Comparison of ENCODE assay signal across 9 mouse cellular contexts in genomic region chr15:78848467-78848866, GRCm38 (mm10). TPM values are rescaled to one million over a fixed set of nuclear protein-coding genes. Genes with fewer than 3 reads are reported as not detected.
DNase-seq lines count a peak whose midpoint lies in the region; ATAC-seq and TF ChIP-seq lines count a peak whose summit lies in the region.
"Had no signal": no experiment of that assay in that cellular context is flagged by ENCODE, and none has a peak within 500 bp of the region (broad histone marks: within the 10 kb centered on the region; RNA-seq: fewer than 3 reads in every experiment).

No protein-coding gene starts in this region.

- no peak overlapping the region for H3K4me2 ChIP-seq in neural tube, embryonic 11.5 days (ENCODE audit: low read depth)
- H3K4me2 ChIP-seq in stomach, postnatal 0 days (replicated peaks; ENCODE audit: low read depth) = no peak overlapping the region

- intact Hi-C loops in heart, postnatal 25 days (cut with DNase I) = loop anchor here (1.0 kb wide), 1 partner anchor 21 kb away; no protein-coding TSS in a partner anchor
- intact Hi-C loops in left cerebral cortex, postnatal 36 days (cut with DNase I) = loop anchor here (2.0 kb wide), 1 partner anchor 22 kb away; no protein-coding TSS in a partner anchor

- no peaks in the 10 kb centered on the region for H3K9me3 ChIP-seq in neural tube, embryonic 11.5 days (ENCODE audit: control insufficient read depth, low read length)
- H3K9me3 ChIP-seq in stomach, postnatal 0 days (ENCODE audit: control insufficient read depth, low read length) = no peaks in the 10 kb centered on the region
- H3K9me3 ChIP-seq: megakaryocyte, embryonic 14.5 days had no signal

- peaks cover 11% of the 10 kb centered on the region for H3K27me3 ChIP-seq in neural tube, embryonic 11.5 days (ENCODE audit: control insufficient read depth, insufficient read depth, low read length)
- no peaks in the 10 kb centered on the region for H3K27me3 ChIP-seq in stomach, postnatal 0 days (ENCODE audit: control insufficient read depth, insufficient read depth, low read length)

- H3K36me3 ChIP-seq in neural tube, embryonic 11.5 days (ENCODE audit: control insufficient read depth, insufficient read depth, low read length) = no peaks in the 10 kb centered on the region
- peaks cover 9% of the 10 kb centered on the region; the same call in 1 of the 2 replicates for H3K36me3 ChIP-seq in stomach, postnatal 0 days (ENCODE audit: control insufficient read depth, insufficient read depth, low read length)

- ATAC-seq in inflammation-experienced regulatory T-cells, adult 6 months = peak; percentile 54
- no peak for ATAC-seq in neural tube, embryonic 11.5 days (ENCODE audit: insufficient read depth, low FRiP score, low TSS enrichment)
- no peak for ATAC-seq in stomach, postnatal 0 days (ENCODE audit: low FRiP score, low TSS enrichment)

- H3K4me1 ChIP-seq in neural tube, embryonic 11.5 days (ENCODE audit: control insufficient read depth, insufficient read depth, low read length) = peaks cover 4% of the 10 kb centered on the region
- peaks cover 13% of the 10 kb centered on the region; the same call in 1 of the 2 replicates for H3K4me1 ChIP-seq in stomach, postnatal 0 days (replicated peaks; ENCODE audit: control insufficient read depth, insufficient read depth)

- H3K9ac ChIP-seq in neural tube, embryonic 11.5 days (ENCODE audit: low read length) = no peak overlapping the region
- H3K9ac ChIP-seq in stomach, postnatal 0 days (ENCODE audit: low read length) = no peak overlapping the region

- TF ChIP-seq EP300 in stomach, postnatal 0 days (optimal IDR thresholded peaks at IDR 0.05) = no peak

- H3K27ac ChIP-seq in neural tube, embryonic 11.5 days (ENCODE audit: low read depth, low read length) = no peak overlapping the region
- H3K27ac ChIP-seq in stomach, postnatal 0 days (replicated peaks) = peak overlapping the region; percentile 89; the same call in 1 of the 2 replicates

- TF ChIP-seq CTCF in stomach, postnatal 0 days (IDR thresholded peaks at IDR 0.05; ENCODE audit: low read depth) = peak; percentile 97

- WGBS in neural tube, embryonic 11.5 days = 37% methylated on average over 5 of the region's 5 CpGs
- WGBS in stomach, postnatal 0 days = 20% methylated on average over 5 of the region's 5 CpGs

- no peak overlapping the region for H3K4me3 ChIP-seq in neural tube, embryonic 11.5 days (ENCODE audit: low read depth, low read length)
- no peak overlapping the region for H3K4me3 ChIP-seq in stomach, postnatal 0 days (ENCODE audit: low read depth, low read length)
- H3K4me3 ChIP-seq: megakaryocyte, embryonic 14.5 days had no signal

- DNase-seq in heart, adult 18-20 months = peak; percentile 85 to 95
- DNase-seq in heart, postnatal 25 days (ENCODE audit: low spot score) = no peak
- peak; percentile 82 to 95 for DNase-seq in adrenal gland, adult (ENCODE audit: inconsistent age in 2 of 2, low spot score in 1 of 2)
- peak; percentile 88 for DNase-seq in embryo, embryonic 10.5 days (ENCODE audit: low spot score)
- DNase-seq in left cerebral cortex, postnatal 36 days (ENCODE audit: low spot score in 2 of 2) = peak; percentile 59 to 73
- peak; percentile 81 for DNase-seq in neural tube, embryonic 11.5 days (ENCODE audit: low spot score)
- DNase-seq in stomach, postnatal 0 days (ENCODE audit: low spot score) = peak; percentile 94

RNA-seq across cellular contexts. Expression of gene Cdc42ep1, which starts 6.0 kb away (rescaled TPM):
- total RNA-seq in heart, adult 18-20 months (2021) = 10 to 100 TPM; 26.3 to 27.9 TPM
- 10 to 100 TPM; 34.1 to 41.0 TPM for total RNA-seq in heart, postnatal 25 days (2021)
- polyA plus RNA-seq in inflammation-experienced regulatory T-cells, adult 6 months (2017; shearing (Covaris generic)) = not detected
- total RNA-seq in left cerebral cortex, postnatal 36 days (2021) = 10 to 100 TPM; 14.4 to 16.5 TPM
- 14.0 and 15.1 TPM in 2 replicates for polyA plus RNA-seq in neural tube, embryonic 11.5 days (2014; fragmentation: Nextera tagmentation; extraction: Ambion mirVana)
- 37.7 and 45.4 TPM in 2 replicates for polyA plus RNA-seq in stomach, postnatal 0 days (2015; fragmentation: Nextera tagmentation; extraction: Ambion mirVana)

RNA-seq across cellular contexts. Expression of gene Lgals2, which starts 6.9 kb away (rescaled TPM):
- total RNA-seq in heart, adult 18-20 months (2021) = not detected
- total RNA-seq in heart, postnatal 25 days (2021) = under 1 TPM; 0.62 to 0.64 TPM
- polyA plus RNA-seq in inflammation-experienced regulatory T-cells, adult 6 months (2017; shearing (Covaris generic)) = not detected
- not detected for total RNA-seq in left cerebral cortex, postnatal 36 days (2021)
- not detected in 2 replicates for polyA plus RNA-seq in neural tube, embryonic 11.5 days (2014; fragmentation: Nextera tagmentation; extraction: Ambion mirVana)
- polyA plus RNA-seq in stomach, postnatal 0 days (2015; fragmentation: Nextera tagmentation; extraction: Ambion mirVana) = 39.4 and 39.5 TPM in 2 replicates

RNA-seq across cellular contexts. Expression of gene Gga1, which starts 28.5 kb away (rescaled TPM):
- 10 to 100 TPM; 40.3 to 45.2 TPM for total RNA-seq in heart, adult 18-20 months (2021)
- total RNA-seq in heart, postnatal 25 days (2021) = 10 to 100 TPM; 41.6 to 43.8 TPM
- polyA plus RNA-seq in inflammation-experienced regulatory T-cells, adult 6 months (2017; shearing (Covaris generic)) = 10 to 100 TPM; 11.9 to 22.5 (median 16.1) TPM
- 10 to 100 TPM; 57.6 to 65.0 TPM for total RNA-seq in left cerebral cortex, postnatal 36 days (2021)
- 36.4 and 37.0 TPM in 2 replicates for polyA plus RNA-seq in neural tube, embryonic 11.5 days (2014; fragmentation: Nextera tagmentation; extraction: Ambion mirVana)
- polyA plus RNA-seq in stomach, postnatal 0 days (2015; fragmentation: Nextera tagmentation; extraction: Ambion mirVana) = 35.6 and 39.3 TPM in 2 replicates

RNA-seq across cellular contexts. Expression of gene Card10, which starts 45.6 kb away (rescaled TPM):
- 10 to 100 TPM; 14.1 to 14.5 TPM for total RNA-seq in heart, adult 18-20 months (2021)
- 10 to 100 TPM; 14.8 to 18.3 TPM for total RNA-seq in heart, postnatal 25 days (2021)
- polyA plus RNA-seq in inflammation-experienced regulatory T-cells, adult 6 months (2017; shearing (Covaris generic)) = under 1 TPM; 0.15 to 0.26 (median 0.19) TPM
- total RNA-seq in left cerebral cortex, postnatal 36 days (2021) = 1 to 10 TPM; 3.6 to 4.3 TPM
- polyA plus RNA-seq in neural tube, embryonic 11.5 days (2014; fragmentation: Nextera tagmentation; extraction: Ambion mirVana) = 3.3 and 3.7 TPM in 2 replicates
- polyA plus RNA-seq in stomach, postnatal 0 days (2015; fragmentation: Nextera tagmentation; extraction: Ambion mirVana) = 2.4 and 2.8 TPM in 2 replicates

RNA-seq across cellular contexts. Expression of gene Gm49510, which starts 51.0 kb away (rescaled TPM):
- under 1 TPM; 0.10 to 0.27 TPM for total RNA-seq in heart, adult 18-20 months (2021)
- under 1 TPM in 1 of 2 experiments, not detected in 1; 0.18 TPM for total RNA-seq in heart, postnatal 25 days (2021)
- not detected for polyA plus RNA-seq in inflammation-experienced regulatory T-cells, adult 6 months (2017; shearing (Covaris generic))
- under 1 TPM in 1 of 2 experiments, not detected in 1; 0.97 TPM for total RNA-seq in left cerebral cortex, postnatal 36 days (2021)
- polyA plus RNA-seq in neural tube, embryonic 11.5 days (2014; fragmentation: Nextera tagmentation; extraction: Ambion mirVana) = 0.27 TPM in 1 of 2 replicates, not detected in the other
- polyA plus RNA-seq in stomach, postnatal 0 days (2015; fragmentation: Nextera tagmentation; extraction: Ambion mirVana) = 0.27 and 0.28 TPM in 2 replicates
